Mouse (Mus musculus): ENCODE data around the gene Ppp2r5e. TPM values are rescaled to one million over a fixed set of nuclear protein-coding genes. Genes with fewer than 3 reads are reported as not detected.

Ppp2r5e gene
- polyA plus RNA-seq (2015; fragmentation: Nextera tagmentation; extraction: Ambion mirVana): 8.5 and 8.8 TPM in 2 replicates

DNA sequence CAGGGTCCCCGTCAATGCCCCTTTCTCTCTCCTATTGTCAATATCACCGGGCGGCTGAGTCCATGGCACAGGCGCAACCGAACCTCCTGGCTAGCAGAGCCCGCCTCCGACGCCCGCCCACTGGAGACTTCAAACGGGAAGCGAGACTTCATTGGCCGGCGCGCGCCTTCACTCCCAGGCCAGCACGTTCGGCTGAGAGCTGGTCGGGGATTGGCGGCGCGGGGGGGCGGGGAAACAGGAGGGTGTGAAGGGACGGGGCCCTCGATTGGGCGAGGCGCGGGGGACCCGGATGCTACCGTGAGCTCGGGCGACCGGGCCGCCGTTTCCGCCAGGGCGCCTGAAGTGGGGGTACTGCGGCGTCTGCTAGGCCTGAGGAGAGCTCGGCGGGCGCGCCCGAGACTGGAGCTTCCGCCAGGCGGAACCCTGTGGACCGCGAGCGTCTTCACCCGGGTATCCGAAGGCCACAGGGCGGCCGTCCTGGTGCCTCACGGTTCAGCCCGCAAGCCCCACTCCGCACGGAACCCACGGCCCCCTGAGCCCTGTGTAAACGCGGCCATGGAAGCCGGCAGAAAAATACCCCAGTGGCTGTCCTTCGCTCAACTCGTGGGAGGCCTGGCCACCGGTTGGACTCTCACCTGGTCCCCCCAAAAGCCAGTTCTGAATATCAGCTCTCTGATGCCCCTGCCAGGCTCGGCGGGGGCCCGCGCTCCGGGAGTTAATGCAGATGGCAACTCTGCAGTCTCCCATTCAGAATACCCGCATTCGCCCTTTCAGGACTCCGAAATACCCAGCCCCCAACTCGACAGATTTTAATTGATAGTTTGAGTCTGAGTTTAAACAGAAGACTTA lies at the start of gene Ppp2r5e:
Gene Ppp2r5e (minus strand): TSS at position 92 of the 849 bp plus-strand sequence.
- Histone ChIP-seq H3K27ac (replicated peaks) (peak within 1 kb of the TSS; percentile 97), H3K4me1 (peaks cover 21% of the 10 kb centered on the region), H3K9ac (peak within 1 kb of the TSS; percentile 99), H3K4me3 (peak within 1 kb of the TSS; percentile 99), H3K36me3 (peaks cover 17% of the 10 kb centered on the region), H3K4me2 (peak within 1 kb of the TSS; percentile 91), H3K9me3 (no peaks in the 10 kb centered on the region), H3K27me3 (replicated peaks) (no peaks in the 10 kb centered on the region)
- peak; percentile 99 for ATAC-seq (ENCODE audit: extremely low read depth, insufficient number of reproducible peaks, low FRiP score, low TSS enrichment)
- WGBS: under 1% methylated on average over 72 of the region's 72 CpGs

DNA sequence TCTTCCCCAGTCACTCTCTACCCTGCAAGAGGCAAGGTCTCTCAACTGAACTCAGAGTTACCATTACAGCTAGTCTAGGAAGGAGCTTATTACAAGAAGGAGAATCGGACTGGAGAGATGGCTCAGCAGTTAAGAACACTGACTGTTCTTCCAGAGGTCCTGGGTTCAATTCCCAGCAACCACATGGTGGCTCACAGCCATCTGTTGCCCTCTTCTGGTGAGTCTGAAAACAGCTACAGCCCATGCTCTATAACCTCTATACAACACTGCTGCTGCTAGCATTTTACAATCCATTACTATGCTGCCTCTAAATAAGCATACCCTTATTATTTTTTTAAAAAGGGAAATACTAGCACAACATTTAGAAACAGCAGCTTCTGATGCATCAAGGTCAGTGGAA lies 49.7 kb upstream of the Ppp2r5e start:
- H3K36me3 ChIP-seq: peaks cover 7% of the 10 kb centered on the region; the same call in 1 of the 2 replicates
- H3K4me1 ChIP-seq: peaks cover 10% of the 10 kb centered on the region
- H3K9me3 ChIP-seq: no peaks in the 10 kb centered on the region
- no peak overlapping the region for H3K4me3 ChIP-seq
- H3K4me2 ChIP-seq: no peak overlapping the region
- H3K9ac ChIP-seq: no peak overlapping the region
- no peaks in the 10 kb centered on the region for H3K27me3 ChIP-seq (replicated peaks)
- no peak for ATAC-seq (ENCODE audit: extremely low read depth, insufficient number of reproducible peaks, low FRiP score, low TSS enrichment)
- no peak overlapping the region for H3K27ac ChIP-seq (replicated peaks)
- WGBS: 75% methylated on average over 1 of the region's 1 CpGs

DNA sequence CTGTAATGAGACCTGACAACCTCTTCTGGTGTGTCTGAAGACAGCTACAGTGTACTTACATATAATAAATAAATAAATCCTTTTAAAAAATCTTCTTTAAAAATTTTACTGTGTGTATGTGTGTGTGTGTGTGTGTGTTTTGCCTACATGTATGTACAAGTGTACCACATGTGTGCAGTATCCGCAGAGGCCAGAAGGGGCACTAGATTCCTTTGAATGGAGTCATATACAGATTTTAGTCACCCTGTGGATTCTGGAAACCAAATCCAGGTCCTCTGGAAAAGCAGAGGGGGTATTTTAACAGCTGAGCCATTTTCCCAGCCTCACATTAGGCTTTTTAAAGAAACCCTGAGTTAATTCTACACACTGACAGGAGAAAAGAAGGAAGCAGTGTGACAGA lies 45.7 kb upstream of the Ppp2r5e start:
- H3K9me3 ChIP-seq: no peaks in the 10 kb centered on the region
- no peaks in the 10 kb centered on the region for H3K27me3 ChIP-seq (replicated peaks)
- H3K4me2 ChIP-seq: no peak overlapping the region
- H3K27ac ChIP-seq (replicated peaks): no peak overlapping the region
- no peaks in the 10 kb centered on the region for H3K4me1 ChIP-seq
- H3K9ac ChIP-seq: no peak overlapping the region
- WGBS: 83% methylated on average over 1 of the region's 1 CpGs
- H3K36me3 ChIP-seq: no peaks in the 10 kb centered on the region
- H3K4me3 ChIP-seq: no peak overlapping the region
- ATAC-seq (ENCODE audit: extremely low read depth, insufficient number of reproducible peaks, low FRiP score, low TSS enrichment): no peak

DNA sequence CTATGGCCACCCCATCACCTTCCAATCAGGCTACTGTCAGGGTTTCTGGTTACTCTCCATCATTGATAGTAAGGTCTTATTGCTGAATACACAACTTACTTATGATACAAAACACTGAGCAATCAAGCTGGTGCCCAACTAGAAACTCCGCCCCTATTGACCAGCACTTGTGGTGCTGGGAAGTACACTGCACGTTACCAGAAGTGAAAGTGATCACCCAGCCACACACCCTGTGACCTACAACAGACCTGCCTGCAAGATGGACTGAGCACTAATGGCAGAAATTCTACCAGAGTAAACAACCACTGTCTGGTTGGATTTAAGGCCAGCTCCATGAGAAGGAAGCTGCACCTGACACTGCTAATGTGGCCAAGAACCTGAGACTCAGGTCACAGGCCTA lies 42.3 kb upstream of the Ppp2r5e start:
- Histone ChIP-seq H3K4me3 (no peak overlapping the region), H3K9ac (no peak overlapping the region), H3K9me3 (no peaks in the 10 kb centered on the region), H3K4me2 (no peak overlapping the region), H3K27me3 (replicated peaks) (no peaks in the 10 kb centered on the region), H3K27ac (replicated peaks) (no peak overlapping the region), H3K36me3 (no peaks in the 10 kb centered on the region), H3K4me1 (peaks cover 11% of the 10 kb centered on the region)
- ATAC-seq (ENCODE audit: extremely low read depth, insufficient number of reproducible peaks, low FRiP score, low TSS enrichment): no peak
- 82% methylated on average over 2 of the region's 2 CpGs for WGBS

DNA sequence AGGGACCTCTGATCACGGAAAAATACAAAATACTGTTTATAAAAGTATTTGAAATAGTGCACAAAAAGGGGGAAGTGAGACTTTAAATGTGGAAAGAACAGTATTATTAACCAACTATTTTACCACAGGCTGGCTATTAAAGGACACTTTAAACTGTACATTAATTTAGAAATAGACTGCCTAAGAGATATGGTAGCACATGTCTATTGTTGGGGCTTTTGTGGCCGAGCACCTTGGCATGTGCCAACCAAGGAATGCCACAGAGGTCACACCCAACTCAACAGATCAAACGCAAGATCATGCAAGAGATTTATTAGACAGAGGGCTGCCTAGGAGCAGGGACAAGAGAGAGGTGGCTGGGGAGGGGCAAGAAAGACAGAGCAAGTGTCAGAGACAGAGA lies 41.1 kb upstream of the Ppp2r5e start:
- H3K4me3 ChIP-seq: no peak overlapping the region
- WGBS: 73% methylated on average over 3 of the region's 3 CpGs
- H3K27me3 ChIP-seq (replicated peaks): no peaks in the 10 kb centered on the region
- no peak overlapping the region for H3K9ac ChIP-seq
- no peak overlapping the region for H3K27ac ChIP-seq (replicated peaks)
- no peaks in the 10 kb centered on the region for H3K9me3 ChIP-seq
- peaks cover 8% of the 10 kb centered on the region for H3K36me3 ChIP-seq
- no peak overlapping the region for H3K4me2 ChIP-seq
- ATAC-seq (ENCODE audit: extremely low read depth, insufficient number of reproducible peaks, low FRiP score, low TSS enrichment): no peak
- H3K4me1 ChIP-seq: peaks cover 12% of the 10 kb centered on the region

DNA sequence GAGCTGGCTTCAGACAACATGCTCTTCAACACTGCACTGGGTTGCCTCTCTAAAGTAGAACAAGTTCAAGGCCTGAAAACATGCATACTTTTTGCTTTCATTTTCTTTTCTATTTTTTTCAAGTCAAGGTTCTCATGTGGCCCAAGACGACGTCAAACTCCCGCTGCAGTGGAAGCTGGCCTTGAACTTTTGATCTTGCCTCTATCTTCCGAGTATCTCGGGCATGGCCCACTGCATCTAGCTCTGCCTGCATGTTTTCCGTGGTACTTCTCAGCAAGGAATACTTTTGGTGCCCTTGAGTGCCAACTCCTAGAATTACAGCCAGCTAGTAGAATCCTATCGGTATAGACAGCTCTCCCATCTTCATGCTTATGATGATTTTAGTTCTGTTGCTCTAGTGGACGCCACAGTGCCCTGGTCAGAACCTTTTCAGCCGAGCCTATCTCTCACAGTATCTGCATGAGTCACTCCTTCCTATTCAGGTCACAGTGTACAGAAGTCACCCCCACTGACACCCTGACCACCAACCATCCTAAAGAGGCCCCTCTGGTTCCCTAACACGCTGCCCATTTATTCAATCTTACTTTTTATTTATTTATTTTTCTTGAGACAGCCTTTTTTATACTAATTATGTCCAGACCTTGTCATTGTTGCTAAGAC lies 39.9 kb upstream of the Ppp2r5e start:
- 74% methylated on average over 10 of the region's 10 CpGs for WGBS
- H3K4me1 ChIP-seq: peaks cover 12% of the 10 kb centered on the region
- H3K9me3 ChIP-seq: no peaks in the 10 kb centered on the region
- H3K27me3 ChIP-seq (replicated peaks): no peaks in the 10 kb centered on the region
- H3K9ac ChIP-seq: no peak overlapping the region
- no peak overlapping the region for H3K4me2 ChIP-seq
- H3K4me3 ChIP-seq: no peak overlapping the region
- H3K27ac ChIP-seq (replicated peaks): no peak overlapping the region
- ATAC-seq (ENCODE audit: extremely low read depth, insufficient number of reproducible peaks, low FRiP score, low TSS enrichment): no peak
- H3K36me3 ChIP-seq: peaks cover 12% of the 10 kb centered on the region

DNA sequence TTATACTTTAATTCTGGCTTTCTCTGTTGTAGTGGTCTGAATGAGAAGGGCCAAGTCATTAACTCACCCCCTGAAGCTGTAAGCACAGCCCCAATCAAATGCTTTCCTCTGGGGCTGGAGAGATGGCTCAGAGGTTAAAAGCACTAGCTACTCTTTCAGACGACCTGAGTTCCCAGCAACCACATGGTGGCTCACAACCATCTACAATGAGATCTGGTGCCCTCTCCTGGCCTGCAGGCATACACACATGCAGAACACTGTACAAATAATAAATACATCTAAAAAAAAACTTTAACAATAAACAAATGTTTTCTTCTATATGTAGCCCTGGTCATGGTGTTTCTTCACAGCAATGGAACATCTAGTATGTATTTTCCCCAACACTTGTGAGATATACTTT lies 33.6 kb upstream of the Ppp2r5e start:
- Histone ChIP-seq H3K27me3 (replicated peaks) (no peaks in the 10 kb centered on the region), H3K4me3 (no peak overlapping the region), H3K4me2 (no peak overlapping the region), H3K27ac (replicated peaks) (no peak overlapping the region), H3K4me1 (peaks cover 12% of the 10 kb centered on the region), H3K9ac (no peak overlapping the region), H3K36me3 (peaks cover 12% of the 10 kb centered on the region), H3K9me3 (peaks cover 4% of the 10 kb centered on the region)
- no peak for ATAC-seq (ENCODE audit: extremely low read depth, insufficient number of reproducible peaks, low FRiP score, low TSS enrichment)
- WGBS: 58% methylated on average over 1 of the region's 1 CpGs

DNA sequence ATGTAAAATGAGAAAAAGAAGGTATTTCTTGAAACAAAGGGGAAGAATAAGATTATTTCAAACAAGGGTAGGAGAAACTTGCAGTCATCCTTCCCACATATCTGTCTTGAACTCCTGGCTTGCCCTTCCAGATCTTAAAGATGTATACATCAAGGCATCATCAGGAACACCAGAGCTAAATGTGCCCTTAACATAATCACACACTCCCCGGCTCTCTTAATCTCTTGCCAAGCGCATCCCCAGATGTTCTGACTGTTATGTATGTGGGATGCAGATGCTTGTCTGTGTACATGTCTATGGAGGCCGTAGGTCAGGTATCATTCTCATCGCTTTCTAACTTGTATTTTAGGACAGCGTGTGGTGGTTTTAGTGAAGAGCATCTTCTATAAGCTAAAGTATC lies 27.2 kb upstream of the Ppp2r5e start:
- no peaks in the 10 kb centered on the region for H3K36me3 ChIP-seq
- ATAC-seq (ENCODE audit: extremely low read depth, insufficient number of reproducible peaks, low FRiP score, low TSS enrichment): no peak
- H3K27me3 ChIP-seq (replicated peaks): no peaks in the 10 kb centered on the region
- H3K4me1 ChIP-seq: no peaks in the 10 kb centered on the region
- 84% methylated on average over 5 of the region's 5 CpGs for WGBS
- H3K4me2 ChIP-seq: no peak overlapping the region
- H3K9ac ChIP-seq: no peak overlapping the region
- H3K4me3 ChIP-seq: no peak overlapping the region
- peaks cover 10% of the 10 kb centered on the region; the same call in 1 of the 2 replicates for H3K9me3 ChIP-seq
- H3K27ac ChIP-seq (replicated peaks): no peak overlapping the region

DNA sequence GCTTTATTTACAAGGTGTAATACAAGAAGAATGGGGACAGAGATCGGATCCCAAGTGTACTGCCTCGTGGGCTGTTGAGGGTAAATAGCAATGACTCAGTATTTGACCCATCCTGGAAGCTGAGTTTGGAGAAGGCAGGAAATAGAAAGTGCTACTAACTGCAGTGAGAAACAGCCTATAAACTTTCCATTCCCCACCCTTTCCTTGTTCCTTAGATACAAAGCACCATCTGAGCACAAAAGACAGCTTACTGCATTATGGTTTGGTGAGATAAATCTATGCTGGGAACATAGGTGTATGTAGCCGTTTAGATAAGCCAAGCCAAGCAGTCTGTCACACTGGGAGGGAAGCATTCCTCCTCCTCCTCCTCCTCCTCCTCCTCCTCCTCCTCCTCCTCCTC lies 26.8 kb upstream of the Ppp2r5e start:
- H3K9ac ChIP-seq: no peak overlapping the region
- H3K27ac ChIP-seq (replicated peaks): no peak overlapping the region
- H3K27me3 ChIP-seq (replicated peaks): no peaks in the 10 kb centered on the region
- H3K4me1 ChIP-seq: no peaks in the 10 kb centered on the region
- no peaks in the 10 kb centered on the region for H3K36me3 ChIP-seq
- WGBS: 66% methylated on average over 3 of the region's 3 CpGs
- H3K9me3 ChIP-seq: peaks cover 10% of the 10 kb centered on the region; the same call in 1 of the 2 replicates
- ATAC-seq (ENCODE audit: extremely low read depth, insufficient number of reproducible peaks, low FRiP score, low TSS enrichment): no peak
- no peak overlapping the region for H3K4me2 ChIP-seq
- no peak overlapping the region for H3K4me3 ChIP-seq

DNA sequence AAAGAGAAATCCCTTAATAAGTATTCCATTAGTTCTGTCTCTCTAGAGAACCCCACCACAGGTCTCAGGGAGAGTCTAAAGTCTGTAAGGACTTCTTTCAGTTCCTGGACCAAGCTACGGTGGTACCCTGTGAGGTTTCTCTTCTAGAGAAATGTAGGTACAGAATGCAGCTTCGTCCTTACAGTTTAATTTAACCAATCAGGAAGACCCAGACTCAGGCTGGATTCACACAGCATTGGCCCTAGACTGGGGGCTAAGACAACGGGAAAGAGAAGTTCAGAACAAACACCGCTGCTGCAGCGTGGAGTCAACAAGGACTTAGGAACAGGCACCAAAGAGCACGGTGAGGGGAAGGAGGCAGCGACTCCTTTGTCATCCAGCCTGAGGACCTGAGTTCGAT lies 20.8 kb upstream of the Ppp2r5e start:
- H3K4me1 ChIP-seq: peaks cover 10% of the 10 kb centered on the region; the same call in 1 of the 2 replicates
- H3K4me3 ChIP-seq: no peak overlapping the region
- peaks cover 10% of the 10 kb centered on the region; the same call in 1 of the 2 replicates for H3K9me3 ChIP-seq
- H3K27ac ChIP-seq (replicated peaks): no peak overlapping the region
- no peaks in the 10 kb centered on the region for H3K27me3 ChIP-seq (replicated peaks)
- no peaks in the 10 kb centered on the region for H3K36me3 ChIP-seq
- H3K4me2 ChIP-seq: no peak overlapping the region
- no peak for ATAC-seq (ENCODE audit: extremely low read depth, insufficient number of reproducible peaks, low FRiP score, low TSS enrichment)
- WGBS: 64% methylated on average over 8 of the region's 8 CpGs
- no peak overlapping the region for H3K9ac ChIP-seq

DNA sequence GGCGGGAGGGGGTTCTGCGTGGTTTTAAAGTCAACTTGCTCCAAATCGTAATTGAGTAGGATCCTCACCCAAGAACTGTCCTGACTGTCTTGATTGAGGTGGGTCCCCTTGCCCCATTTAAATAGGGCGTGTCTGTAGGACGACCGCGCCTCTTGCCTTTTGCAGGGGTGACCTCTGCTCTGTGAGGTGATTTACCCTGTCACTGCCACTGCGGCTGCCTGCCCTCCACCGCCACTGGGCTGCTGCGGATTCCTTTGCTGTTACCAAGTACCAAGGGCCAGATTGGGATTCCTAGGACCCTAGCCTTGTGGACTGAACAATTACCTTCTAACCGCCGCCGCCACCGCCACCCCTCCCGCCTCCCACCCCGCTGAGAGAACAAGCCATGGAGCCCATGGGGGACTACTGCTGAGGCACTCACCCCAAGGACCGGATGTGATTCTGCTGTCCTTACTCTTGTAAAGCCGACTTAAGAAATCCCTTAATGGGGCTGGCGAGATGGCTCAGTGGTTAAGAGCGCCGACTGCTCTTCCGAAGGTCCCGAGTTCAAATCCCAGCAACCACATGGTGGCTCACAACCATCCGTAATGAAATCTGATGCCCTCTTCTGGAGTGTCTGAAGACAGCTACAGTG lies 20.2 kb upstream of the Ppp2r5e start:
- Histone ChIP-seq H3K4me2 (peak overlapping the region; percentile 73), H3K36me3 (no peaks in the 10 kb centered on the region), H3K9me3 (peaks cover 7% of the 10 kb centered on the region; the same call in 1 of the 2 replicates), H3K9ac (peak overlapping the region; percentile 72), H3K27ac (replicated peaks) (0 out of 2 replicates have a peak overlapping the region, but pooled peaks have one; percentile 36), H3K4me1 (peaks cover 10% of the 10 kb centered on the region; the same call in 1 of the 2 replicates), H3K4me3 (peak overlapping the region; percentile 48), H3K27me3 (replicated peaks) (no peaks in the 10 kb centered on the region)
- WGBS: 9% methylated on average over 24 of the region's 24 CpGs
- ATAC-seq (ENCODE audit: extremely low read depth, insufficient number of reproducible peaks, low FRiP score, low TSS enrichment): no peak

Measured in heart, embryonic 13.5 days (tissue).